Mouse (Mus musculus) lung, embryonic 15.5 days (tissue): Measurements from ENCODE around the gene Plscr5. TPM values are rescaled to one million over a fixed set of nuclear protein-coding genes. Genes with fewer than 3 reads are reported as not detected.

Source experiments
- polyA plus RNA-seq: library from polyadenylated mRNA; unstranded; fragments of >200 nt; fragmentation: Nextera tagmentation; extraction: Ambion mirVana; gene quantifications from 2 replicates; pipeline ENCODE4 v1.2.1, GENCODE M21; 2015

Gene Plscr5
- polyA plus RNA-seq, 1 experiment from 2014 or later = not detected

Other genes with a start within 250 kb of the Plscr5 start
- gene Plscr1, start 56.8 kb downstream of the Plscr5 start, polyA plus RNA-seq = 33.7 and 37.6 TPM in 2 replicates
- gene Plscr2, start 82.7 kb downstream of the Plscr5 start, polyA plus RNA-seq = 3.1 and 3.8 TPM in 2 replicates
- gene 1700057G04Rik, start 116.4 kb downstream of the Plscr5 start, polyA plus RNA-seq = not detected in 2 replicates